Mouse (Mus musculus) spleen, adult 2 months (tissue): ENCODE results near the gene Plekhm3. TPM values are rescaled to one million over a fixed set of nuclear protein-coding genes. Genes with fewer than 3 reads are reported as not detected.

Experiments
- DNase-seq, 2 experiments: peaks; one replicate each; pipeline versions ENCODE4 v3.0.0 to v3.0.0-alpha.2; 2012 to 2021; ENCODE audit warnings: low spot score in 2 of 2, low read depth in 1 of 2
- H3K27ac ChIP-seq: fragments of 200-500 bp; 2 replicates; pipeline ENCODE4 v1.5.1; 2012; ENCODE audit warnings: low read length, inconsistent platforms; ENCODE audit not compliant: insufficient read depth
- H3K27me3 ChIP-seq: fragments of 200-500 bp; 2 replicates; pipeline ENCODE4 v1.6.1; 2012; ENCODE audit warnings: mild to moderate bottlenecking, moderate library complexity, low read length, inconsistent platforms; ENCODE audit not compliant: control insufficient read depth, insufficient read depth
- H3K36me3 ChIP-seq: fragments of 200-500 bp; 2 replicates; pipeline ENCODE4 v1.6.1; 2012; ENCODE audit warnings: mild to moderate bottlenecking, low read length, inconsistent platforms; ENCODE audit not compliant: control insufficient read depth, insufficient read depth
- H3K4me1 ChIP-seq: fragments of 200-500 bp; 2 replicates; pipeline ENCODE4 v1.6.1; 2011; ENCODE audit warnings: inconsistent platforms; ENCODE audit not compliant: control insufficient read depth, insufficient read depth, insufficient read length
- H3K4me3 ChIP-seq: fragments of 200-500 bp; 2 replicates; pipeline ENCODE4 v1.5.1; 2011; ENCODE audit warnings: mild to moderate bottlenecking, inconsistent platforms; ENCODE audit not compliant: insufficient read depth, insufficient read length; ENCODE audit errors: extremely low read depth
- CTCF ChIP-seq: fragments of 200-500 bp; IDR thresholded peaks from 2 replicates; pipeline ENCODE4 v1.5.1; 2011; ENCODE audit warnings: mild to moderate bottlenecking, inconsistent platforms; ENCODE audit not compliant: insufficient read depth, insufficient read length, insufficient replicate concordance; ENCODE audit errors: extremely low read depth
- POLR2A ChIP-seq: fragments of 200-500 bp; IDR thresholded peaks from 2 replicates; pipeline ENCODE4 v1.6.1; 2011; ENCODE audit warnings: low read depth, low read length, inconsistent platforms
- WGBS: fragments of 180-500 bp; shearing (Covaris S2); methylation state at CpG from one replicate; pipeline ENCODE4 v1.1.7; 2018; 5-methylcytosine and 5-hydroxymethylcytosine counted together
- polyA plus RNA-seq: library from polyadenylated mRNA; depleted of rRNA; stranded (reverse); fragments of >200 nt; gene quantifications from 2 replicates; pipeline ENCODE4 v1.2.3, GENCODE M21; 2012

Gene Plekhm3
- polyA plus RNA-seq, 1 experiment: 11.7 TPM

- H3K36me3 ChIP-seq: peaks cover 4% of the 10 kb centered on the region; the same call in 1 of the 2 replicates
- DNase-seq: no peak
- H3K4me3 ChIP-seq: no peak overlapping the region
- H3K27ac ChIP-seq: no peak overlapping the region
- WGBS: 81% methylated on average over 5 of the region's 5 CpGs
- peaks cover 10% of the 10 kb centered on the region; the same call in 1 of the 2 replicates for H3K4me1 ChIP-seq
- no peaks in the 10 kb centered on the region for H3K27me3 ChIP-seq
- TF ChIP-seq CTCF: no peak
- no peak for TF ChIP-seq POLR2A
Observed at GRCm38 (mm10) chr1:64871956-64872355, 84.7 kb downstream of the Plekhm3 start.

GRCm38 (mm10) chr1:64867684-64868083 is 88.9 kb downstream of the Plekhm3 start:
- Histone ChIP-seq H3K36me3 (peaks cover 2% of the 10 kb centered on the region; the same call in 1 of the 2 replicates), H3K4me3 (no peak overlapping the region), H3K27ac (no peak overlapping the region), H3K4me1 (peaks cover 16% of the 10 kb centered on the region), H3K27me3 (no peaks in the 10 kb centered on the region)
- no peak for DNase-seq
- TF ChIP-seq CTCF (no peak), POLR2A (no peak)
- WGBS: 52% methylated on average over 4 of the region's 4 CpGs

- TF ChIP-seq CTCF: no peak
- no peak for TF ChIP-seq POLR2A
- no peak for DNase-seq
- Histone ChIP-seq H3K36me3 (peaks cover 2% of the 10 kb centered on the region; the same call in 1 of the 2 replicates), H3K4me3 (no peak overlapping the region), H3K27me3 (no peaks in the 10 kb centered on the region), H3K27ac (no peak overlapping the region), H3K4me1 (peaks cover 16% of the 10 kb centered on the region)
- WGBS: 22% methylated on average over 1 of the region's 1 CpGs
Observed at GRCm38 (mm10) chr1:64866140-64866539, 90.5 kb downstream of the Plekhm3 start.

DNA sequence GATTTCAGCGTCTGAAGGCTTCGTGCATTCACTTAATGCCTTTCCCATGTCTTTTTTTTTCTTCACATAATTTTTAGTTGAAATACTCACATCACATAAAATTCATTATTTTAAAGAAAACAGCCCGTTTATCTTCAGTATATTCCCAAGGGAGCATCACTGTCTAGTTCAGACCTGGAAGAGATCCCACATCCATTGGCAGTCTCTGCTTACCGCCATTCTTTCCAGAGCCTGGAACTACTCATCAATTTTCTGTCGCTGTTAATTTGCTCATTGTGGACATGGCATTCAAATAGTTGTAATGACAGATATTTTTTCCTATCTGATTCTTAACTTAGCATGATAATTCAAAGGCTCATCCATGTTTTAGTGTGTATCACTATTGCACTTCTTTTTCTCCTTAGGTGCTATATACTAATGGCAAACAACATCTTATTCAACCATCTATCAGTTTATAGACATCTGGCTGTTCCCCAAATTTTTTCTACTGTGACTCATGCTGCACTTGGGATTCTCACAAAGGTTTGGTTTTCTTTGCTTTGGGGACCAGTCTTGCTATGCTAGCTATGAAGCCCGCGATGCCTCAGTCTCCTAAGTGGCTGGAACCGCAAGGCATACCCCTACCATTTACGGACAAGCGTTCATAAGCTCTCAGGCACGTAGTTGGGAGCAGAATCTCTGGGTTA is 96.2 kb downstream of the Plekhm3 start:
- Histone ChIP-seq H3K4me1 (no peaks in the 10 kb centered on the region), H3K27ac (no peak overlapping the region), H3K36me3 (peaks cover 7% of the 10 kb centered on the region; the same call in 1 of the 2 replicates), H3K27me3 (no peaks in the 10 kb centered on the region), H3K4me3 (no peak overlapping the region)
- TF ChIP-seq CTCF: no peak
- no peak for TF ChIP-seq POLR2A
- 90% methylated on average over 11 of the region's 11 CpGs for WGBS
- DNase-seq: no peak

- H3K4me1 ChIP-seq: no peaks in the 10 kb centered on the region
- no peak for DNase-seq
- H3K36me3 ChIP-seq: peaks cover 9% of the 10 kb centered on the region
- TF ChIP-seq CTCF (no peak), POLR2A (no peak)
- no peak overlapping the region for H3K4me3 ChIP-seq
- 91% methylated on average over 5 of the region's 5 CpGs for WGBS
- H3K27ac ChIP-seq: no peak overlapping the region
- no peaks in the 10 kb centered on the region for H3K27me3 ChIP-seq
Observed at GRCm38 (mm10) chr1:64859826-64860225, 96.8 kb downstream of the Plekhm3 start.

DNA sequence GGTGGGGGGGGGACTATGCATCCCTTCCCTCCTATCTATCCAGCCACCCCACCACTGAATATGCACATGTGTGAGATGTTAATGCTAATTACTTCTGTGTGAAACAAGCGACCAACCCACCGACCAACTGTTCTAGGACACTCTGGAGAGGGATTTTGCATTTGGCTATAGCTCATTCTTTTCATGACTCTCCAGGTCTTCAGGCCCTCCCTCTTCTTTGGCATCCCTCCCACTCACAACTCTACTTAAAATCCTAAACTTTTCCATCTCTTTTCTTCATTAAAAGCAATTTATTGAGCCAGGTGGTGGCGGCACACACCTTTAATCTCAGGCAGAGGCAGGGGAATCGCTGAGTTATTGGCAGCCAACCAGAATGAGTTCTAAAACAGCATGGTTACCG is 101.8 kb downstream of the Plekhm3 start:
- Histone ChIP-seq H3K27ac (no peak overlapping the region), H3K4me3 (no peak overlapping the region), H3K4me1 (no peaks in the 10 kb centered on the region), H3K36me3 (peaks cover 3% of the 10 kb centered on the region), H3K27me3 (no peaks in the 10 kb centered on the region)
- 92% methylated on average over 5 of the region's 5 CpGs for WGBS
- no peak for DNase-seq
- TF ChIP-seq POLR2A (no peak), CTCF (no peak)

GRCm38 (mm10) chr1:64853738-64854730 is 102.6 kb downstream of the Plekhm3 start:
- DNase-seq: no peak
- 86% methylated on average over 5 of the region's 5 CpGs for WGBS
- H3K4me3 ChIP-seq: no peak overlapping the region
- no peaks in the 10 kb centered on the region for H3K27me3 ChIP-seq
- TF ChIP-seq CTCF (no peak), POLR2A (no peak)
- no peak overlapping the region for H3K27ac ChIP-seq
- H3K4me1 ChIP-seq: no peaks in the 10 kb centered on the region
- H3K36me3 ChIP-seq: peaks cover 3% of the 10 kb centered on the region
